Mouse (Mus musculus) lung, embryonic 14.5 days (tissue): ENCODE results near the gene Ip6k3. TPM values are rescaled to one million over a fixed set of nuclear protein-coding genes. Genes with fewer than 3 reads are reported as not detected.

Experiments used
- ATAC-seq: fragments of 200-750 bp; cut with Nextera tagmentation; 2 replicates; pipeline ENCODE4 v1.8.0; 2017; ENCODE audit warnings: mild to moderate bottlenecking, moderate TSS enrichment, moderate library complexity; ENCODE audit not compliant: insufficient read depth
- DNase-seq: peaks from one replicate; pipeline ENCODE4 v3.0.0-alpha.2; 2015
- H3K27ac ChIP-seq: fragments of 300-500 bp; sonication (generic); 2 replicates; pipeline ENCODE4 v1.5.1; 2014; ENCODE audit warnings: low read depth, mild to moderate bottlenecking, moderate library complexity
- H3K27me3 ChIP-seq: fragments of 300-500 bp; sonication (generic); 2 replicates; pipeline ENCODE4 v1.6.1; 2014; ENCODE audit warnings: low read length, control low read depth; ENCODE audit not compliant: insufficient read depth
- H3K36me3 ChIP-seq: fragments of 300-500 bp; sonication (generic); 2 replicates; pipeline ENCODE4 v1.6.1; 2014; ENCODE audit warnings: control low read depth; ENCODE audit not compliant: insufficient read depth
- H3K4me1 ChIP-seq: fragments of 300-500 bp; sonication (generic); 2 replicates; pipeline ENCODE4 v1.6.1; 2014; ENCODE audit warnings: antibody characterized with exemption, control low read depth; ENCODE audit not compliant: insufficient read depth
- H3K4me2 ChIP-seq: fragments of 300-500 bp; sonication (generic); 2 replicates; pipeline ENCODE4 v1.6.1; 2014; ENCODE audit warnings: mild to moderate bottlenecking
- H3K4me3 ChIP-seq: fragments of 300-500 bp; sonication (generic); 2 replicates; pipeline ENCODE4 v1.5.1; 2014; ENCODE audit warnings: low read depth, low read length
- H3K9ac ChIP-seq: fragments of 300-500 bp; sonication (generic); 2 replicates; pipeline ENCODE4 v1.6.1; 2014
- H3K9me3 ChIP-seq: fragments of 300-500 bp; sonication (generic); 2 replicates; pipeline ENCODE4 v1.6.1; 2016; ENCODE audit warnings: low read depth, low read length, control low read depth
- CTCF ChIP-seq: IDR thresholded peaks from 2 replicates; pipeline ENCODE4 v1.5.1; 2016; ENCODE audit warnings: antibody characterized with exemption, low read depth
- WGBS: fragments of 180-500 bp; shearing (Covaris S2); extraction: QIAGEN DNeasy Blood & Tissue Kit; methylation state at CpG from one replicate; pipeline ENCODE4 v1.1.7; 2014; 5-methylcytosine and 5-hydroxymethylcytosine counted together
- polyA plus RNA-seq: library from polyadenylated mRNA; unstranded; fragments of >200 nt; fragmentation: Nextera tagmentation; extraction: Ambion mirVana; gene quantifications from 2 replicates; pipeline ENCODE4 v1.2.1, GENCODE M21; 2014

The Ip6k3 gene
- polyA plus RNA-seq, 1 experiment from 2014 or later, result not detected

GRCm38 (mm10) chr17:27131240-27131665 is 36.3 kb downstream of the Ip6k3 start:
- ATAC-seq, result no peak
- 80% methylated on average over 10 of the region's 10 CpGs for WGBS

GRCm38 (mm10) chr17:27130246-27130645 is 37.3 kb downstream of the Ip6k3 start:
- DNase-seq, result peak; percentile 16
- 44% methylated on average over 9 of the region's 9 CpGs for WGBS
- no peak for TF ChIP-seq CTCF

More at GRCm38 (mm10) chr17:27131240-27131665, 36.3 kb downstream of the Ip6k3 start:
- Histone ChIP-seq H3K4me2 (no peak overlapping the region), H3K9ac (no peak overlapping the region), H3K4me3 (no peak overlapping the region), H3K9me3 (no peaks in the 10 kb centered on the region), H3K36me3 (0 out of 2 replicates have a peak, but pooled peaks cover 2% of the 10 kb centered on the region), H3K27me3 (no peaks in the 10 kb centered on the region), H3K27ac (no peak overlapping the region), H3K4me1 (peaks cover 9% of the 10 kb centered on the region)
- no peak for DNase-seq
- TF ChIP-seq CTCF, result no peak

GRCm38 (mm10) chr17:27129819-27130218 is 37.8 kb downstream of the Ip6k3 start:
- WGBS, result 55% methylated on average over 7 of the region's 7 CpGs

More at GRCm38 (mm10) chr17:27130246-27130645, 37.3 kb downstream of the Ip6k3 start:
- H3K27ac ChIP-seq, result no peak overlapping the region
- peaks cover 11% of the 10 kb centered on the region for H3K36me3 ChIP-seq
- H3K9ac ChIP-seq, result no peak overlapping the region
- no peak overlapping the region for H3K4me3 ChIP-seq
- no peak overlapping the region for H3K4me2 ChIP-seq
- no peaks in the 10 kb centered on the region for H3K27me3 ChIP-seq
- no peaks in the 10 kb centered on the region for H3K9me3 ChIP-seq
- ATAC-seq, result no peak
- peaks cover 9% of the 10 kb centered on the region for H3K4me1 ChIP-seq

GRCm38 (mm10) chr17:27129291-27129690 is 38.3 kb downstream of the Ip6k3 start:
- 75% methylated on average over 13 of the region's 13 CpGs for WGBS

More at GRCm38 (mm10) chr17:27129819-27130218, 37.8 kb downstream of the Ip6k3 start:
- no peak for TF ChIP-seq CTCF
- DNase-seq, result no peak
- ATAC-seq, result no peak
- Histone ChIP-seq H3K4me2 (no peak overlapping the region), H3K9me3 (no peaks in the 10 kb centered on the region), H3K27ac (no peak overlapping the region), H3K27me3 (no peaks in the 10 kb centered on the region), H3K4me3 (no peak overlapping the region), H3K36me3 (peaks cover 15% of the 10 kb centered on the region), H3K9ac (no peak overlapping the region), H3K4me1 (peaks cover 9% of the 10 kb centered on the region)

GRCm38 (mm10) chr17:27128189-27128588 is 39.4 kb downstream of the Ip6k3 start:
- Histone ChIP-seq H3K36me3 (peaks cover 30% of the 10 kb centered on the region), H3K4me3 (no peak overlapping the region), H3K9ac (no peak overlapping the region), H3K27ac (no peak overlapping the region), H3K9me3 (no peaks in the 10 kb centered on the region), H3K27me3 (no peaks in the 10 kb centered on the region), H3K4me1 (peaks cover 7% of the 10 kb centered on the region), H3K4me2 (no peak overlapping the region)
- ATAC-seq (no peak), DNase-seq (no peak)
- WGBS, result 86% methylated on average over 5 of the region's 5 CpGs
- TF ChIP-seq CTCF, result no peak

More at GRCm38 (mm10) chr17:27129291-27129690, 38.3 kb downstream of the Ip6k3 start:
- H3K4me1 ChIP-seq, result peaks cover 9% of the 10 kb centered on the region
- ATAC-seq (no peak), DNase-seq (no peak)
- no peak overlapping the region for H3K27ac ChIP-seq
- no peak overlapping the region for H3K9ac ChIP-seq
- no peak overlapping the region for H3K4me2 ChIP-seq
- peaks cover 19% of the 10 kb centered on the region for H3K36me3 ChIP-seq
- no peaks in the 10 kb centered on the region for H3K9me3 ChIP-seq
- H3K27me3 ChIP-seq, result no peaks in the 10 kb centered on the region
- H3K4me3 ChIP-seq, result no peak overlapping the region
- no peak for TF ChIP-seq CTCF

- no peak for TF ChIP-seq CTCF
- WGBS, result 70% methylated on average over 10 of the region's 10 CpGs
- H3K4me3 ChIP-seq, result no peak overlapping the region
- ATAC-seq (no peak), DNase-seq (no peak)
- H3K4me1 ChIP-seq, result no peaks in the 10 kb centered on the region
- H3K4me2 ChIP-seq, result no peak overlapping the region
- peaks cover 41% of the 10 kb centered on the region for H3K36me3 ChIP-seq
- no peaks in the 10 kb centered on the region for H3K9me3 ChIP-seq
- no peak overlapping the region for H3K9ac ChIP-seq
- H3K27ac ChIP-seq, result no peak overlapping the region
- H3K27me3 ChIP-seq, result no peaks in the 10 kb centered on the region
These were observed 40.6 kb downstream of the Ip6k3 start for GRCm38 (mm10) chr17:27126974-27127373.

- Histone ChIP-seq H3K27me3 (no peaks in the 10 kb centered on the region), H3K4me2 (no peak overlapping the region), H3K9me3 (no peaks in the 10 kb centered on the region), H3K36me3 (peaks cover 48% of the 10 kb centered on the region), H3K27ac (no peak overlapping the region), H3K9ac (0 out of 2 replicates have a peak overlapping the region, but pooled peaks have one; percentile 6), H3K4me3 (no peak overlapping the region), H3K4me1 (no peaks in the 10 kb centered on the region)
- no peak for TF ChIP-seq CTCF
- ATAC-seq (no peak), DNase-seq (no peak)
- 86% methylated on average over 11 of the region's 11 CpGs for WGBS
These were observed 41.9 kb downstream of the Ip6k3 start for GRCm38 (mm10) chr17:27125669-27126202.

GRCm38 (mm10) chr17:27125185-27125584 is 42.4 kb downstream of the Ip6k3 start:
- WGBS, result 30% methylated on average over 12 of the region's 12 CpGs
- H3K4me3 ChIP-seq, result no peak overlapping the region
- no peaks in the 10 kb centered on the region for H3K4me1 ChIP-seq
- H3K9me3 ChIP-seq, result no peaks in the 10 kb centered on the region
- no peak for ATAC-seq
- H3K9ac ChIP-seq, result no peak overlapping the region
- no peak overlapping the region for H3K4me2 ChIP-seq
- DNase-seq, result peak; percentile 75
- H3K36me3 ChIP-seq, result peaks cover 48% of the 10 kb centered on the region
- TF ChIP-seq CTCF, result peak; percentile 87
- no peaks in the 10 kb centered on the region for H3K27me3 ChIP-seq
- no peak overlapping the region for H3K27ac ChIP-seq
